Mouse (Mus musculus): ENCODE data around the gene Zfp600. TPM values are rescaled to one million over a fixed set of nuclear protein-coding genes. Genes with fewer than 3 reads are reported as not detected.

Zfp600 gene
- polyA plus RNA-seq, 1 experiment from 2014 or later, result not detected

Other genes starting within 250 kb of the Zfp600 start
- gene Zfp987, start 59.5 kb upstream of the Zfp600 start, polyA plus RNA-seq (2016; fragmentation: Nextera tagmentation; extraction: Ambion mirVana), result 0.11 TPM in 1 of 2 replicates, not detected in the other